Mouse (Mus musculus) gastrocnemius, adult 8-10 months (tissue): Measurements from ENCODE around the gene Cep126. TPM values are rescaled to one million over a fixed set of nuclear protein-coding genes. Genes with fewer than 3 reads are reported as not detected.

ENCODE experiments used
- DNase-seq, 2 experiments: peaks; one replicate each; pipeline ENCODE4 v3.0.0; 2022; ENCODE audit warnings: low spot score in 2 of 2
- total RNA-seq, 4 experiments: library from RNA; stranded (reverse); gene quantifications; 2 replicates each; pipeline ENCODE4 v1.2.4; 2022

Cep126 gene
- total RNA-seq = 1 to 10 TPM in 3 of 4 experiments, under 1 TPM in 1; 0.79 to 1.1 (median 1.1) TPM

DNA sequence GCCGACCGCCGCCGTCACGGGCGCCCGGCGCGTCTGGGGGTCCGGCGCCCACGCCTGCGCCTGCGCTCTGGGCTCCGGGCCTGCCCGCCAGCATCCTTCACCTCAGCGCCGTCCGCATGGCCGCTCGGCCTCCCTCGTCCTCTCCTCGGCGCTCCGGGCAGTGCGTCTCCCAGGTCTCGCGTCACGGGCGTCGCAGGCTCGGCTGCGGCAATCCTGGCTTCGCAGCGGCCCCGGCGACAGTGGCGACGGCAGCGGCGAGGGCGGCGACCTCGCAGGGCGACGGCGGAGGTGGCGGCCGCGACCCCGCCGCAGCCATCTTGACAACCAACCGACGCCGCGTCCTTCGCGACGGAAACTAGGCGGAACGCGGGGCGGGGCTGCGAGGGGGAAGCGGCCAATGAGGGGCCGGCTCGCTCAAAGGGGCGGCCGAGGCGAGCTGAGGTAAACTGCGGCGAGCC lies at the start of gene Cep126:
Gene Cep126, minus strand, starts transcription at position 178 of the 458 bp plus-strand sequence.
- DNase-seq = peak; percentile 28 to 45

DNA sequence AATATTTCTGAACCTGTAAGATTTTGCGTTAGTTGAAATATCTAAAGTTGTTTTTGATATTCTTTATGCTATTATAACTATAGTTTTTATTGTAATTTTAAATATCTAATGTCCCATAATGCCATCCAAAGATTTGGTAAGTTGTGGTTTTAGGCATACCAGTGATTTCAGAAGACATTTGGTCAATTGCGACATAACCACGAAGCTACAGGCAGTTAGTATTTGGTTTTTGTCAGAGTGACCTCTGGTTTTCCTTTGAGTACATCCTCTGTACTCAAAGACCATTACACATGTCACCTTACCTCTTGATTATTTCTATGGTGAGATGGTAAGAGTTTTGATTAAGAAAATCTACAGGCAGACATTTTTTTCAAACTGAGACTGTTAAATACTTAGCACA lies 45.5 kb upstream of the Cep126 start:
- DNase-seq = no peak

DNA sequence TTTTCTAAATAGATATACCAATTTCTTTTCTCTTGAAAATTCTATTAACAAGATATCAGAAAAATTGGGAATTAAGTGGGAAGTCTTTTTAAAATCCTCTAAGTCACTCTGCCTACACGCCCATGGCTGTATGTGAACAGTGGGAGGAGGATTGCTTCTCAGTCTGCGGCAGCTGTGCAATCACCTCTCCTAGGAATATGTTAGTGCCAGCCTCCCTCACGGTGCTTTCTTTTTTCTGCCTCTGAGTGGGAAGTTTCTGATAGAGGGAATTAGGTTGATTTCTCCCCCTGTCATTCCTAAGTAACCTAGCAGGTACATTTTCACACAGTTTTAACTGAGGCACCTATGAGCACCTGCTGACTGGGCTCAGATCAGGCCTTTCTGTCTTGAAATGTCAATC lies 43.0 kb upstream of the Cep126 start:
- DNase-seq = no peak

DNA sequence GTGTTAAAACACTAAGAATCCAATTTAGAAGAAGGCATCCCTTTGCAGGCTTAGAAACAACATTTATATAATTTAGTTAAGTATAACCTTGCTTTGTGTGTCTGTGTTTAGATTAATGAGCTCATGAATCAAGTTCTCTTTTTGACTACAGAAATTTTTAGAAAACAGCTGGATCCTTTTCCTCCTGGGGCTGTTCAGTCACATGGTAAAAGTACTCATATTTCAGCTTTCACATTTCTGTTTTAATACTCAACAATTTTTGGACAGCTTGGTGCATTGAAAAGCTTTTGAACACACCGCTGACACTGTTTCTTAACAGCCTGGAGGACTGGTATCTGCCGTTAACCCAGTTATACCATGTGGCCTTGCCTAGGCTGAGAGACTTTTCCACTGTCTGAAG lies 22.9 kb upstream of the Cep126 start:
- no peak for DNase-seq

DNA sequence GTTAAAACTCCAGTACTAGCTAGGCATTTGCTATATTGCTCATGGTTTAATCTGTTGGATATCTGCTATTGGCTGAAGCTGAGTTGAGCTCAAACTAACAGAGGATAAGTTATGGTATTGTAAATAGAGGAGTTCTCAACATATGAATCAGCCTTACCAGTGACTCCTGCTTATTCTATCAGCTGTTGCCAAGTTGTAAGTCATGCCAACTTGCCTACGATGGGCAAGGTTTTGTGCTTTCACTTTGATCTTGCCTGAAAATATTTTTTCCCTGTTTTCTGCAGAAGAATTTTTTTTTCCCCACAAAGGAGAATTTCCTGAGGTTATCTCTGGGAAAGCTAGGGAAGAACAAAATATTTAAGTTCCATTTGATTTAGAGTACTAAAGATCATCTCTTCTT lies 5.4 kb upstream of the Cep126 start:
- no peak for DNase-seq

DNA sequence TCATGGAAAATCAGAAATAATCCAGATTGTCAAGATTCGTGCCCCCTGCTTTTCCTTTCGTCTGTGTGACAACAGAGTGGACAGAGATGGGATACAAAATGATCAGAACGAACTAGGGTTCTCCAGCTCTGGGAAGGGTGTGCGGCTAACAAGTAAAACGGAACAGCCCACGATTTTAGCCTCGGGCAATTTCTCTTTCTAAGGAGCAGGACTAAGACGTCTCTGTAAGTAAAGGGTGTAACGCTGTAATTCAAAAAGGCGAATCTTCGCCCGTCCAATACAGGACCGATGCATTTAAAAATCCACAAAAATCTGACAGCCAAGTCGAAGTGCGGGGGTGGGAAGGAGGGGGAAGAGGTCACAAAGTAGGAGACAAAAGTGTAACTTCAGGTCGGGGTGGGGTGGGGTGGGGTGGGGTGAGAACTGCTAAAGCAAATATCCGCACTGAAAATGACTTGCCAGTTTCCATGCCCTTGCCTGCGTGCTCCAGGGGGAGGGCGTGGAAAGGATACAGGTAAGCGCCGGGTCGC lies 443 bp downstream of the Cep126 start:
- no peak for DNase-seq

DNA sequence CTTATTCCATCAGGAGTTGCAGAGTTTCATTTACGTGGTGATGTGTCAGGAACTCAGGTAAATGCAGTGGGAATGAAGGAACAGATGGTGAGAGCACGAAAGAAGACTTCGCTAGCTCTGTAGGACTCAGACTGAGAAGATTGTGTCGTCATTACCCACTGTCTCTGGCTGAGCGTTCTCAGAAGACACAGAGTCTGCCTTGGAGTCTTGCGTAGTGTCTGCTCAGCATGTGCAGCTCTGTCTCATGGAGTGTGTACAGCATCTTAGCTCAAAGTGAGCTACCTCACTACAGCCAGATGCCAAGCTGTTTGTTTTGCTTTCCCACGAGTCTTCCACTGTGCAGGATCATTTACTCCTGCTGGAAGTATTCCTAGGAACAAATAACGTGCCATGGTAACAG lies 10.6 kb downstream of the Cep126 start:
- DNase-seq = no peak

DNA sequence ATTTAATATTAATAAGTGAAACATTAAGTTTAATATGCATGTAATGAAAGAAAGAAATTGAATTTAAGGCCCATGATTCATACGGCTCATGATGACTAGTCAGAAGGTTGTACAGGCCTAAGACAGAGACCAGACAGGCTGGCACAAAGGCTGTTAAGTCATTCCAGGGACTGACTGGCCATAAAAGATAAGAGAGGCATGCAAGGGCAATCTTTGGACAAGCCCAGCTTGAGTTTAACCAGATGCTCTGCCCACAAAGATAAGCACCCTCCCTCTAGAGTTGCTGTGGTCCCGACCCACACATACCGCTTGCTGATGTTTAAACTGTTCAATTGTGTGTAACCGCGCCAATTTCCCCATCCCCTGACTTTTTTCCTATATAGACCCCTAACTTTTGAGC lies 19.6 kb downstream of the Cep126 start:
- DNase-seq = no peak

DNA sequence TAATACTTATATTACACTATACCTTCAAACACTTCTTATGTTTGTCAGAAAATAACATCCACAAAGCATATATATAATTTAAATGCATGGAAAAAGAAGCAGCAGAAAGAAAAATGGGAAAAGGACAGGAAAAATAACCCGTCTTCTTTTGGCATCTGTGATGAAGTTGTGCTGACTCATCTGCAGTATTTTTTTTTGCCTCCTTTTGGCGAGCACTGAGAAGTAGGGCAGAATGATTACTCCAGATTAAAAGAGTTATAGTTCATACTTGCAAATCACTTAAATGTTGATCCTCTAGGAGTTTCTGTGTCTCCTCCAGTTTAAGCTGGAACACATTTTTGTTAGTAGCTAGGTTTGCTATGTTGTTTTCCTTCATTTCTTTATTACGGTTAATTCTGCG lies 31.0 kb downstream of the Cep126 start:
- DNase-seq = no peak

DNA sequence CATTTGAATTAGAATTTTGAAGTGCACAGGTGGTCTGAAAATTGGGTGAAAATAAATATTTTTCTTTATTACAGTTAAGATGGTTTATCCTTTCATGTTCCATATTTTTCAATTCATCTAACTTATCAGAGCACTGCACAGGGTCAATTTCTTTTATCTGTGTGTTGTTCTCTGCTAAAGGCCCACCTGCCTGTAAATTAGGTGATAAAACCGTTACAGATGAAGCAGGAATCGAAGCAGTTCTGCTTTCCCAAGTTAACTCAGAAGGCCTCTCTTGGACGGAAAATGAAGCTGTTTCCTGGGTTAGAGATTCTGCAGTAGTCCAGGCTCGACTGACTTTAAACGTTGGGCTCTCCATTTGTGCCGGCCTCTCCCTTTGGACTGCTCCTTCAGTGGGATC lies 33.1 kb downstream of the Cep126 start:
- no peak for DNase-seq

DNA sequence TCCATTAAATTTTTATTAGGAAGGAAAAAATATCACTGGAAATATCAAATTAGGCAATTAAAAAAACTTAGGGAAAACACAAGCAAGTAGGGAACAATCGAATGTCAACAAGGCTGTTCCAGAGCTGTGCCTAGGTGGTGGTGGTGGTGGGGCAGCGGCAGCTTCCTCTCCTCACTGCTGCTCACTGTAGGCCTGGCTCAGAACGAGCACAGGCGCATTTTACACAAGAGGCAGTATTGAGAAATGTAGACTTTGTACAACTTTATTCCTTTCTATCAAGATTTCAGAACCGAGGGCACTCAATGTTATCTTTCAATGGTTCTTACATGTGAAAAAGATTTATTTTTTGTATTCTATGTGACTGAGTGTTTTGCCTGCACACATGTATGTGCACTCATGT lies 55.2 kb downstream of the Cep126 start:
- no peak for DNase-seq

DNA sequence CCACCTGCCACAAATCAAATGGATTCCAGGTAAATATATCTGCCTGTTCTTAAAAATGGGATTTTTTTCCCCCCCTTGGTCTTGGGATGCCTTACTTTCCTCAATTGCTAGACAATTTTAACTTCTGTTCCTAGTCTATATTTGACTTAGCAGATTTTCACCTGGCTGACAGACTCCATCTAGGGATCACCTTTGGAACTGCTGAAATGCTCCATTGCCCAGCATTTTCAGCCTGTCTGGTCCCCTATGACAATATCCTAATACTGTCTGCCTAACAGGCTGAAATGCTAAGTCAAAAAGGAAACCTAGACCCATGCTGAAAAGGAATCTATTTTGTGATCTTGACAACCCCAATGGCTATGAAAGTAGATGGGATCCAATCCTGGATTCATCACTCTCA lies 59.7 kb downstream of the Cep126 start:
- no peak for DNase-seq

DNA sequence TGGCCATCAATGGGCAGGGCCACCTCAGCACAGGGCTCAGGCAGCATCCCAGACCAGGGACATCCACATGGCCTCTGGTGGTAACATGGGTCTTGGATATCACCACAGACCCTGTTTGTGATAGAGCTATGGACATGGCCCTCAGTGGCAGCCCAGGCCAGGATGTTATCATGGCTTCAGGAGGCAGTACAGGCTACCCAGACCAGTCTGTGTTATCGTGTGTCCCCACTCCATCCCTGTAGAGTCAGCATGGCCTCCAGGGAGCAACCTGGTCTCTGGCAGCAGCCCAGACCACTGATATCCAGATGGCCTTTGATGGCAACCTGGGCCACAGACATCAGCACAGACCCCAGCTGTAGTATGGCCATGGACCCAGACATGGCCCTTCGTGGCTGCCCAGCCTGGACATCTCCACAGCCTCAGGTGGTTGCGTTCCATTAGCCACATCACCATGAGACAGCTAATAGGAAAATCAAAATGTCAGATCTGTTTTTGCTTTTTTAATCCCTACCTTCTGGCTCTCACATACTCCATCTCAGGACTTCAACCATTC lies 60.8 kb downstream of the Cep126 start:
- no peak for DNase-seq

DNA sequence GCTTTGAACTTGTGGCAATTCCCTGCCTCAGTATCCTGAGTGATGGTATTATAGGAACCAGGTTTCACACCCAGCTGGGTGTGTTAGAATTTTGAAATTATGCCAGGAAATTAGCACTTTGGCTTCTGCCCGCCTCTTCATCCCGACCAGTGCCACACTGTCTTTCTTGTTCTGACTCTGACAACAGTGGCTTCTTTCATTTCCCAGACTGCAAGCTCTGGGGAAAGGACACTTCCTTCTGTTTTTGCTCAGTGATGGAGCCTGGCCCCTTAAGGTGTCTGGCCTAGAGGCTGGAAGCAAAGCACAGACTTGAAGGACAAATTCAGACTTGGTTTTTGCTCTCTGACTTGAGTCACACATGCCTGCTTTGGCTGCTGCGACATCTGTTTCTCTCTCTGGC lies 74.5 kb downstream of the Cep126 start:
- no peak for DNase-seq

DNA sequence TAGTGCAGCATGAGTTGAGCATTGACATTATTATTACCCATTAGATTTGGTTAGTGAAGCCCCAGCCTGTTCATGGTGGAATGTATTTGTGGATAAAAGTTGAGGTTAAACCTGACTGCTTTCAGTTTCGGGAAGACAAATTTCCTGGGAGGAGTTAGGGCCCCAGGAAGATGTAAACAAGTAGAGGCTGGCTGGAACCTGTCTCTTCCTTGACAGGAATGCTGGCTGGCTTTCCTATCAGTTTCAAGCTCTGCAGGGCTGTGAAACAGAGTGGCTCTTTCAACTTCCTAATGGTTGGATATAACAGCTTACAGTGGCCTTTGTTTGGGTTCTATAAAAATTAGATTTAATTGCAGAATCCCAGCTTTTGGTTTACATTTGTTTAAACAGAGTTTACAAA lies 79.3 kb downstream of the Cep126 start:
- DNase-seq = no peak

DNA sequence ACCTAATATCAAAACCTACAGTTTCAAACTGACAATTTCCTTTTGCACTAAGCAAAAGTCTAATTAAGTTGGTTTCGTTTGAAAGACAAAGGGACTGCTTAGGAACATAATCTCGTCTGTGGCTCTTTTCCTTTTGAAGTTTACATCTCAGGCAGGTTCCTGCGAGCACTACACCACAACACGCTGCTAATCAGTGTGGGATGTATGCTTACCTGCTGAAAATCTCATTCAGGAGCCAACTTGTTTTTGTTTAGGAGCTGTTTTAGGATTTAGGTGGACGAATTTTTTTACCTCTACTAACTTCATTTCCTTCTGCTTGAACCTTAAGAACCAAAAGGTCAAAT lies 91.1 kb downstream of the Cep126 start:
- no peak for DNase-seq

DNA sequence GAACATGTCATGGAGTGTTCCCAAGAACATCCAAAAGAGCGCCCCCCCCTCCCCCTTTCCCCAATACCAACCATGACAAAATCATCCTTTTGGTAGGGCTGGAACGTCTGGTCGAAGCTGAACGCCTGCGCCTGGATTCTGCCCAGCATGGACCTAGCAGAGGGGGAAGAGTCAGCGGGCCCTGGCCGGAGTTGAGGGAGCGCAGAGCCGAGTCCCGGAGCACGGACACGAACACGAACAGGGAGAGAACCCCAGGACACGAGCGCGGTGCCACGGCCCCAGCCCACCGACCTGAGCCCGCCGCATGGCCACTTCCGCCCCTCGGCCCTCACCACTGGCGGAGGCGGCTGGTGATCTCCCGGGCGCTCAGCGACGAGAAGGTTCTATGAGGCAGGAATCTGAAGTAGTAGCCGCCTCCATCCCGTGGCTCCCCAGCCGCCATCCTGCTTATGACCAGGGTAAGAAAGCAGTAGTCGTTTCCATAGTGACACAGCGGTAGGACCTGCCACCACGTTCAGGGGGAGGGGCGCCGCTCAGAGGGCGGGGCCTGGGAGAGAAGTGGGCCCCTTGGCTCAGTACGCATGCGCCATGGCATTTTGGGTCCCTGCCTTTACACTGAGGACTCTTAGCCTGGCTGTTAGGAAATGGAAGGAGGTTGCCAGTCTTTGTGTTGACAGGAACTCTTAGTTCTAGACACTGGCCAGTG lies 91.6 kb downstream of the Cep126 start, which contains the start of gene Cfap300:
Gene Cfap300, minus strand, starts transcription at position 486 of the 706 bp plus-strand sequence.
- peak; percentile 95 to 96 for DNase-seq

DNA sequence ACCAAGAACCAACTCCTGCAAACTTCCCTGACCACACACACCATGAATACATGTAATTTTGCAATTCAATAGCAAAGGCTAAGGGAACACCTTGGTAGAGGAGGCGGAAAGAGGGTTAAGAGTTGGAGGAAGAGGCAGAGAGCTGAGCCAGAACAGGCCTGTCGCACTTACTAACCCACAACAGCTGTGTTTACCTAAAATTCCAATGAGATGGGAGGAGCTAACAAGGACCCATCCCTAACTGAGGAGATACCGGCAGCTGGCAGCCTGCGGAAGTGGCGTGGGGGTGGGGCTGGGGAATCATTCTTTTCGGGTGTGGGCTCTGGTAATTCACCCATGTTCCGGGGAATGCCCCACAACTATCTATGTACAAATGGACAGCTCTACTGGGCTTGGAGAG lies 98.5 kb downstream of the Cep126 start:
- DNase-seq = no peak

DNA sequence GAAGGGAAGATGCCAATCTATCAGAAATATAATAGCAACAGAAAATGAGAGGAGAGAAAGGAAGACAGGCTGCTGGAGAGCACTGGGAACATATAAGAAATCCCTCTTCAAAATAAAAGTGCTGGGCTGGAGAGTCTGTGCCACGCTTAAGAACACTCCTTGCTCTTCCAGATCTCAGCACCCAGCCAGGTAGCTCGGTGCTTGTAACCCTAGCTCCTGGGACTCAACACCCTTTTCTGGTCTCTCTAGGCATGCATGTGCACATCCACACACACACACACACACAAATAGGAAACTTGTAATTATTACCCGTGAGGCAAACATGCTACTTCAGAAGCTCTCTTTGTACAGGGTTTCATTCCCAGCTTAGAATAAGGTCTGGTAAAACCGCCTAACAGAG lies 99.0 kb downstream of the Cep126 start:
- no peak for DNase-seq

DNA sequence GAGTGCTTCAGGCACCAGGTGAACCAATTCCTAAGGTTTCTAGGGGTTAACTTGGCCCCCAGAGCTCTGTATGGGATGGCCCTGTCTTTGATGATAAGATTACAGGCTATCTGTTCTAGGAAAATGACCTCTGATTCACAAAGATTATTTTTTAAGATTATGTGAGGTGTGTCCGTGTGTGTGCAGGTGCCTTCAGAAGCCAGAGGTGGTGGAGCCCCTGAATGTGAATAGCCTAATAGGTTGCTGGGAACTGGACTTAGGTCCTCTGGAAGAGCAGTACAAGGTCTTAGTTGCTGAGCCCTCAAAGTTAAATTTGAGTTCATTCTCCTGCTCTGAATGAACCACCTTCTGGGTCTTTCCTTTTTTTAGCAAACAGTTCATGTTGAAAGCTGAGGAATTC lies 100.0 kb downstream of the Cep126 start:
- DNase-seq = no peak

DNA sequence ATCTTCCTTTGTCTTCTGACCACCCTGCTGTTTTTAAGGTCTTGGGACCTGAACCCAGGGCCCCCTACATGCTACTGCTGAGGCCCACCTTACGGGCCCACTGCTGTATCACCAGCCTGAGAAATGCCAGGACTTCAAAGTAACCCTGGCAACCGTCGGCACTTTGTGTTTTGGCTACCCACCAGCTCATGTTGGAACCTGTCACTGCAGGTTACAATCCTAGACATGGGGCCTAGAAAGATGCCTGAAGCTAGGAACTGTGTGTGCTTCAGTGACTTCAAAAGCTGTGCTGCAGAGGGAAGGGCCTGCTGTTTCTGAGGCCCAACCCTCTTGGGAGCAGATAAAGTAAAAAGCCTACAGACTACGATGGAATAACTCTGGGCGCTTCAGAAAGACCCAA lies 101.2 kb downstream of the Cep126 start:
- DNase-seq = no peak
